Mouse (Mus musculus): ENCODE measurements around the gene Syndig1l.

DNA sequence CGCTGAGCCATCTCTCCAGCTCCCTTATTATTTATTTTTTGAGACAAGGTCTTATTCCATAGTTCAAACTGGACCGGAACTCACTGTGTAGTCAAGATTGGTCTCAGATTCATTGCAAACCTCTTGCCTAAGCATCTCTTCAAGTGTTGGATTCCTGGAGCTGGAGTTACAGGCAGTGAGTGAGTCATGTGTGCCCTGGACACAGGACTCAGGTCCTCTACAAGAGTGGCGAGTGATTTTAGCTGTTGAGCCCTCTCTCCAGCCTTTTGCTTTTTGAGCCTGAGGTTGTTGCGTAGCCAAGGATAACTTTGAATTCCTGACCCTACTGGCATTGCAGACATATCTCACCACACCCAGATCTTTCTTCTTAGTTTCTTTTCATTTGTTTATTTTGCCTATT is 47.1 kb upstream of the Syndig1l start:
- TF ChIP-seq ZC3H11A (IDR thresholded peaks at IDR 0.05; ENCODE audit: borderline replicate concordance, low read depth, low read length) (no peak), HCFC1 (IDR thresholded peaks at IDR 0.05; ENCODE audit: borderline replicate concordance, insufficient read depth, low read length) (no peak), ZNF384 (IDR thresholded peaks at IDR 0.05; ENCODE audit: low read depth, low read length) (no peak)

Measured in ES-E14 (cell line).